Mouse (Mus musculus) midbrain, embryonic 11.5 days (tissue): ENCODE results near the gene Cars2. TPM values are rescaled to one million over a fixed set of nuclear protein-coding genes. Genes with fewer than 3 reads are reported as not detected.
"Not testable (repeated sequence)": the region's sequence is repeated elsewhere in the genome, so short reads cannot be mapped to it uniquely, and the experiment has no call there.

Experiments
- ATAC-seq: fragments of 200-750 bp; cut with Nextera tagmentation; 2 replicates; pipeline ENCODE4 v1.8.0; 2017; ENCODE audit warnings: moderate TSS enrichment, moderate library complexity; ENCODE audit not compliant: low FRiP score
- DNase-seq: peaks from one replicate; pipeline ENCODE4 v3.0.0; 2015; ENCODE audit warnings: low spot score; ENCODE audit errors: missing footprints
- H3K27ac ChIP-seq: fragments of 300-500 bp; sonication (generic); 2 replicates; pipeline ENCODE4 v1.5.1; 2014; ENCODE audit warnings: low read depth, low read length
- H3K27me3 ChIP-seq: fragments of 300-500 bp; sonication (generic); 2 replicates; pipeline ENCODE4 v1.6.1; 2014; ENCODE audit warnings: mild to moderate bottlenecking, low read length, moderate library complexity, mixed read lengths; ENCODE audit not compliant: control insufficient read depth, insufficient read depth
- H3K36me3 ChIP-seq: fragments of 300-500 bp; sonication (generic); 2 replicates; pipeline ENCODE4 v1.6.1; 2014; ENCODE audit warnings: mild to moderate bottlenecking, low read length, moderate library complexity, mixed read lengths; ENCODE audit not compliant: control insufficient read depth, insufficient read depth
- H3K4me1 ChIP-seq: fragments of 300-500 bp; sonication (generic); 2 replicates; pipeline ENCODE4 v1.6.1; 2014; ENCODE audit warnings: low read length; ENCODE audit not compliant: control insufficient read depth, insufficient read depth
- H3K4me2 ChIP-seq: fragments of 300-500 bp; sonication (generic); 2 replicates; pipeline ENCODE4 v1.6.1; 2014; ENCODE audit warnings: mild to moderate bottlenecking, moderate library complexity
- H3K4me3 ChIP-seq: fragments of 300-500 bp; sonication (generic); 2 replicates; pipeline ENCODE4 v1.5.1; 2014; ENCODE audit warnings: low read depth, low read length
- H3K9ac ChIP-seq: fragments of 300-500 bp; sonication (generic); 2 replicates; pipeline ENCODE4 v1.6.1; 2014; ENCODE audit warnings: low read length
- H3K9me3 ChIP-seq: fragments of 300-500 bp; sonication (generic); 2 replicates; pipeline ENCODE4 v1.6.1; 2016; ENCODE audit warnings: low read length; ENCODE audit not compliant: control insufficient read depth
- WGBS: fragments of 180-500 bp; shearing (Covaris S2); extraction: QIAGEN DNeasy Blood & Tissue Kit; methylation state at CpG from one replicate; pipeline ENCODE4 v1.1.7; 2014; 5-methylcytosine and 5-hydroxymethylcytosine counted together
- polyA plus RNA-seq: library from polyadenylated mRNA; unstranded; fragments of >200 nt; fragmentation: Nextera tagmentation; extraction: Ambion mirVana; gene quantifications from 2 replicates; pipeline ENCODE4 v1.2.1, GENCODE M21; 2014

Gene Cars2
- polyA plus RNA-seq, 1 experiment from 2014 or later, result 20.3 TPM

DNA sequence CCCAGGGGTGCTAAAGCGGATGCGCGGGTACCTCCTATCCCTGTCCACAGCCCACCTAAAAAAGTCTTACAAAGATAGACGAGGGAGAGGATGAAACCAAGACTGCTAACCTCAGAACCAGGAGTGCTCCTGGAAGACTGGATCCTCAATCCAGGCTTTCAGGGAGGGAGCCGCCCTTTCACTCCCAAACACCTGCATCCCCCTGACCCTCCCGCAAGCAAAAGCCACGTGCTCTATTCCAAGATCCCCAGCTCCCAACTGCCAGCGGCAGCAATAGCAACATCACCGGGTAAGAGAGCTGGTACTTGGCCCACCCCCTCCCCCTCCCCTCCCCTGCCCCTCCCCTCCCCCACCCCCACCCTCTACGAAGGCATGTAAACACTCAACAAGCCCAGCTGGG, 75.2 kb downstream of the Cars2 start:
- peaks cover 60% of the 10 kb centered on the region for H3K27me3 ChIP-seq
- DNase-seq, result no peak
- no peak overlapping the region for H3K4me3 ChIP-seq
- no peaks in the 10 kb centered on the region for H3K9me3 ChIP-seq
- H3K4me2 ChIP-seq, result no peak overlapping the region
- peaks cover 13% of the 10 kb centered on the region for H3K4me1 ChIP-seq
- no peaks in the 10 kb centered on the region; the same call in 1 of the 2 replicates for H3K36me3 ChIP-seq
- no peak overlapping the region for H3K9ac ChIP-seq
- H3K27ac ChIP-seq, result no peak overlapping the region
- no peak for ATAC-seq
- 8% methylated on average over 9 of the region's 10 CpGs for WGBS

DNA sequence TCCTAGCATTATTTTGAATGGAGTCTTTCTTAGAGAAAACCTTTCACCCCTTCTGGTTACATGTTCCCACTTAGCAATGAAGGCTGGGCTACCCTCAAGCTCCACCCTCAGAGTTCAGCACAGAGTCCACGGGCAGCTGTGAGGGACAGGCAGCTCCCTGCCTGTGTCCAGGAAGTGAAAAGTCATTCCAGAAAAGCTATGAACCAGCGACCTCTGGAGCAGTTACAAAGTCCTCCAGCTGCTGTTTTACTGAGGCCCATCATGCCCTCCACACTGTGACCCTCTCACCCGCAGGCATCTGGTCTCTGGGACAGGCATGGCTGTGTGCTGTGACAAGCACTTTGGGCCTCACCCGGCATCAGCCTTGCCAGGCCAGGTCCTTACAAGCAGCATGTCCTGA, 77.5 kb downstream of the Cars2 start:
- Histone ChIP-seq H3K9me3 (no peaks in the 10 kb centered on the region), H3K27me3 (peaks cover 39% of the 10 kb centered on the region), H3K4me1 (peaks cover 9% of the 10 kb centered on the region), H3K27ac (no peak overlapping the region), H3K9ac (no peak overlapping the region), H3K36me3 (no peaks in the 10 kb centered on the region; the same call in 1 of the 2 replicates), H3K4me2 (no peak overlapping the region), H3K4me3 (no peak overlapping the region)
- WGBS, result 51% methylated on average over 4 of the region's 4 CpGs
- DNase-seq, result peak; percentile 80
- no peak for ATAC-seq

- Histone ChIP-seq H3K4me2 (no peak overlapping the region), H3K36me3 (no peaks in the 10 kb centered on the region; the same call in 1 of the 2 replicates), H3K4me3 (no peak overlapping the region), H3K27me3 (peaks cover 22% of the 10 kb centered on the region), H3K4me1 (peaks cover 1% of the 10 kb centered on the region; the same call in 1 of the 2 replicates), H3K9ac (no peak overlapping the region), H3K9me3 (no peaks in the 10 kb centered on the region), H3K27ac (no peak overlapping the region)
- WGBS, result 40% methylated on average over 8 of the region's 8 CpGs
- no peak for ATAC-seq
- peak; percentile 8 for DNase-seq
Observed at GRCm38 (mm10) chr8:11471309-11471708, 79.3 kb downstream of the Cars2 start.

GRCm38 (mm10) chr8:11470694-11471093, 79.9 kb downstream of the Cars2 start:
- H3K4me1 ChIP-seq, result peaks cover 5% of the 10 kb centered on the region; the same call in 1 of the 2 replicates
- ATAC-seq, result no peak
- H3K27me3 ChIP-seq, result peaks cover 15% of the 10 kb centered on the region
- H3K27ac ChIP-seq, result no peak overlapping the region
- WGBS, result 72% methylated on average over 7 of the region's 7 CpGs
- peak; percentile 60 for DNase-seq
- no peak overlapping the region for H3K9ac ChIP-seq
- no peak overlapping the region for H3K4me2 ChIP-seq
- no peaks in the 10 kb centered on the region; the same call in 1 of the 2 replicates for H3K36me3 ChIP-seq
- no peak overlapping the region for H3K4me3 ChIP-seq
- no peaks in the 10 kb centered on the region for H3K9me3 ChIP-seq

DNA sequence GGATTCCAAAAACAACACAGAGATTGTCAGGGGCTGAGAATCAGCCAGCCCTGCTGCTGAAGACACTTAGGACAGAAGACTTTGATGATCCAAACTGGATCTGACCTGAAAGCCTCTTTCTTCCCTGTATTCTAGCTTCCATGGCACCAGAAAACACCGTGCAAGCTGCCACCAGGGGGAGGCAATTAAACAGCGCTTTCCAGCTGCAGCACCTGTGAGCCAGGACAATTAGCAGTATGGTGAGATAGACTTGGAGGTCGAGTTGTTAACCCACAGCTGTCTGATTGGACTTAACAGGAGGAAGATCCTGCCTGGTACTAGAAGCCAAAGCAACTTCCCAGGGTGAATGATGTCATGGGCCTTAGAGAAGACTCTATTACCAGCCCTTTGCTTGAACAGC, 81.5 kb downstream of the Cars2 start:
- Histone ChIP-seq H3K9me3 (no peaks in the 10 kb centered on the region), H3K27ac (no peak overlapping the region), H3K27me3 (peaks cover 2% of the 10 kb centered on the region), H3K4me3 (no peak overlapping the region), H3K36me3 (no peaks in the 10 kb centered on the region; the same call in 1 of the 2 replicates), H3K9ac (no peak overlapping the region), H3K4me1 (peaks cover 5% of the 10 kb centered on the region; the same call in 1 of the 2 replicates), H3K4me2 (no peak overlapping the region)
- ATAC-seq (no peak), DNase-seq (peak; percentile 80)
- WGBS, result 8% methylated on average over 3 of the region's 3 CpGs

DNA sequence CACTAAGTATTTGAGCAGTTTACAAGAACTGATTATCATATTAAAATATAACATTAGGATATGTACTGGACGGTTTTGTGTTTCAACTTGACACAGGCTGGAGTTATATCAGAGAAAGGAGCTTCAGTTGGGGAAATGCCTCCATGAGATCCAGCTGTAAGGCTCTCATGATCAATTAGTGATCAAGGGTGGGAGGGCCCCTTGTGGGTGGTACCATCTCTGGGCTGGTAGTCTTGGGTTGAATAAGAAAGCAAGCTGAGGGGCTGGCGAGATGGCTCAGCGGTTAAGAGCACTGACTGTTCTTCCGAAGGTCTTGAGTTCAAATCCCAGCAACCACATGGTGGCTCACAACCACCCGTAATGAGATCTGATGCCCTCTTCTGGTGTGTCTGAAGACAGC, 84.1 kb downstream of the Cars2 start:
- not testable (repeated sequence) for H3K36me3 ChIP-seq, ATAC-seq, H3K4me3 ChIP-seq, H3K27me3 ChIP-seq, H3K27ac ChIP-seq, H3K4me2 ChIP-seq, H3K9ac ChIP-seq, H3K4me1 ChIP-seq, H3K9me3 ChIP-seq
- 88% methylated on average over 4 of the region's 5 CpGs for whole genome bisulfite sequencing
- DNase-seq, result peak; percentile 71

- 86% methylated on average over 4 of the region's 4 CpGs for WGBS
- Histone ChIP-seq H3K4me3 (no peak overlapping the region), H3K4me1 (peaks cover 5% of the 10 kb centered on the region; the same call in 1 of the 2 replicates), H3K9ac (no peak overlapping the region), H3K36me3 (no peaks in the 10 kb centered on the region), H3K27ac (no peak overlapping the region), H3K4me2 (no peak overlapping the region), H3K9me3 (no peaks in the 10 kb centered on the region), H3K27me3 (no peaks in the 10 kb centered on the region; the same call in 1 of the 2 replicates)
- peak; percentile 61 for DNase-seq
- ATAC-seq, result no peak
Observed at GRCm38 (mm10) chr8:11465619-11466018, 85.0 kb downstream of the Cars2 start.

- H3K27me3 ChIP-seq, result no peaks in the 10 kb centered on the region
- H3K9ac ChIP-seq, result no peak overlapping the region
- DNase-seq (peak; percentile 69), ATAC-seq (no peak)
- 86% methylated on average over 3 of the region's 3 CpGs for WGBS
- H3K4me3 ChIP-seq, result no peak overlapping the region
- no peak overlapping the region for H3K4me2 ChIP-seq
- H3K4me1 ChIP-seq, result peaks cover 5% of the 10 kb centered on the region; the same call in 1 of the 2 replicates
- H3K36me3 ChIP-seq, result no peaks in the 10 kb centered on the region
- no peaks in the 10 kb centered on the region for H3K9me3 ChIP-seq
- no peak overlapping the region for H3K27ac ChIP-seq
Observed at GRCm38 (mm10) chr8:11464707-11464964, 85.9 kb downstream of the Cars2 start.
